Mouse (Mus musculus) brain, embryonic 14.5 days (tissue): ENCODE results near the gene Ccdc80. TPM values are rescaled to one million over a fixed set of nuclear protein-coding genes. Genes with fewer than 3 reads are reported as not detected.
A peak's percentile ranks its signal among the peaks of the same experiment; 100 is the strongest.

Experiments used
- DNase-seq: peaks from one replicate; pipeline ENCODE4 v3.0.0-alpha.2; 2011; ENCODE audit warnings: low read depth
- CTCF ChIP-seq: fragments of 200-500 bp; IDR thresholded peaks from 2 replicates; pipeline ENCODE4 v1.5.1; 2012; ENCODE audit warnings: inconsistent platforms, mild to moderate bottlenecking, moderate library complexity, borderline replicate concordance; ENCODE audit not compliant: insufficient read depth, insufficient read length; ENCODE audit errors: extremely low read depth
- POLR2A ChIP-seq: fragments of 200-500 bp; IDR thresholded peaks from 2 replicates; pipeline ENCODE4 v1.6.1; 2012; ENCODE audit warnings: mild to moderate bottlenecking, inconsistent platforms, borderline replicate concordance; ENCODE audit not compliant: poor library complexity, insufficient read depth, insufficient read length, severe bottlenecking; ENCODE audit errors: extremely low read depth
- polyA plus RNA-seq: library from polyadenylated mRNA; depleted of rRNA; stranded (reverse); fragments of >200 nt; gene quantifications from 2 replicates; pipeline ENCODE4 v1.2.3, GENCODE M21; 2012

Gene Ccdc80
- polyA plus RNA-seq, 1 experiment: 6.7 TPM

DNA sequence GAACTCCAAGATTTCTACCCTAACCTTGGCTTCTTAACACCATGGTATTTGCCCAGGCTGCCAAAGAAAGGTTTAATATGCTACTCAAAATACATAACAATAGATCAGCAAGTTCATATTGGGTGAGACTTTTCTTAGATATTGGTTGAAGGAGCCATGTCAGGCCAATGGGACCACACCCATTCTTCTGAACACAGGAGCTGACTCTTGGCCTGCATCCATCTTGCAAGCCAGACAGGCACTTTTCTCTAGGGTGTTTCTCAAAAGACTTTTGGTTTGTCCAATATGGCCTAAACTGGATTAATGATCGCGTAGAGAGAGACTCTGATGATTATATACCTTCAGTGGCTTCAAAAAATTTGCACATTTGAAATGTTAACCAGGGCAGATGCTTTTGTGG is 4.3 kb downstream of the Ccdc80 start:
- no peak for TF ChIP-seq CTCF
- no peak for TF ChIP-seq POLR2A
- DNase-seq: no peak

DNA sequence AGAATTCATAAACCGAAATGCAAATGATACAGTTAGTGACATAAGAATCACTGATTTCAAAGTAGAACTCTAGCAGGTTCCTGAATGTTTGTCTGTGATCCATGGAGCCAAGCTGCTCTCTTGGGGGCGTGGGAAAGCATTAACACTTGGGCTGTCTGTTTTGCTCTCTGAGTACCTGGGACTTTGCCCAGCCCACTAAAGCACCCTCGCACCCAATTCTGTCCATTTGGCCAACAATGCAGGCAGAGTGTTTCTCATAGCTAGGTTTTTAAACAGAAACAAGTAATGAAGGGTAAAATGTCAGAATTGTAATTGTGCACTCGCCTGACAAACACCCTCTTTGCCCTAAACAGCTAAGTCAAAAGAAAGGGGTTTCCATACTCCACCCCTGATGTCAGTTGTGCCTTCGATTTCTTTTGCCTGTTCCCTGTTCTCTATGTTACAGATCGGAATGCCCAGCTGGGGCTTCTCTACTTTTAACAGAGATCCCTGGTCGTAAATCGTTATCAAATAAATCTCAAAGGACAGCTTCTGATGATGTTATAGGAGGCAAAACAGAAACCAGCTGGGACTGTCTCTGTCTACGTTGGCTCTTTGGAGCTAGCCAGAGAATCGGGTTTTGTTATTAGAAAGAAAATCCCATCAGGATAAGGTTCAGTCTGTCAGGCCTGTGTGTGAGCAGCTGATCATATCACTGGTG is 5.1 kb downstream of the Ccdc80 start:
- TF ChIP-seq CTCF: no peak
- TF ChIP-seq POLR2A: no peak
- peak; percentile 74 for DNase-seq

DNA sequence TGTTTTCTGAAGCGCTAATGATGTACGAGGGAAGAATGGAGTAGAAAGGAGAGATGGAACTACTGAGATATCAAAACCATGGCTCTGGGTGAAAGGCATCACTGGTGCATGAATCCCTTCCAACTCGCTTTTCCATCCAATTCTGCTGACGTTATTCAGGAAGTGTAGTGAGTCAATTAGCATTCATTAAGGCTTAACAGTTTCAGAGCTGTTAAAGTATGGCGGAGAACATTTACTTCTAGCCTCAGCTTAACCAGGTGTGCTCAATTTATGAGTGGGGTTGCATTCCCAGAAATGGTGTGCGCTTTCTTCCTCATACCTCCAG is 5.6 kb downstream of the Ccdc80 start:
- peak; percentile 69 for DNase-seq
- TF ChIP-seq POLR2A (no peak), CTCF (no peak)

DNA sequence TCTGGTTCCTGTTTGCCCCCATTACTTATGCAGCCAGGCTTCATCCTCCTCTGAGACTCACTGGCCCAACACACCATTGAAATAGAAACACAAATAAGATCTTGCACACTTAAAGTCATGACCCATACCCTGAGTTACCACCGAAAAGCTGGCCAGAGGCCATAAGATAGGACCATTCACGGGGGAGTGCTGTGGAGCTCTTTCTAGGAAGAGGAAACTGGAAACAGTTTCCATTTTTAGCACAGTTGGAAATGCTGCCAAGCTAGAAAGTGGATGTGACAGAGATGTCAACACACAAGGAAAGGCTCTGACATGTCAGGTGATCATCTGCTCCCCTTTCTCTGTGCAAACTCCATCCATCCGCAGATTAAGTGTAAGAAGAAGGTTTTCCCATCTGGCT is 7.7 kb downstream of the Ccdc80 start:
- TF ChIP-seq CTCF (no peak), POLR2A (no peak)
- DNase-seq: no peak

DNA sequence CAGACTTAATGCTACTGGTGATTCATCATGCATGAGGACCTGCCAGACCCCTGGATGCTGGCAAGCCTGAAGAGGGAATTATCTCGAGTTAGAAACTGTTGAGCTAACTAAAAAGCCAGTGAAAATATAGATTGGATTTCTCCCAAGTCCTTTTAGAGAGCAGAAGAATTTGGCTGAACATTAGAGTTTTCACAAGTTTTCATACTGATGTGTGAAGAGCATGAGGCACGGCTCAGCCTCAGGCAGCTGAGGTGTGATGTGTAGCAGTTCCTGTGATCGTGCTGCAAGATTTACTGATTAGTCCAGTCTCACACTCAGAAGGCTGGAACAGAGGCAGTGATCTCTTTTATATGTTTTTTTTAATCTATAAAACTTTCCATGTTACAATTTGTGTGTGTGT is 11.8 kb downstream of the Ccdc80 start:
- TF ChIP-seq POLR2A (no peak), CTCF (no peak)
- peak; percentile 55 for DNase-seq

DNA sequence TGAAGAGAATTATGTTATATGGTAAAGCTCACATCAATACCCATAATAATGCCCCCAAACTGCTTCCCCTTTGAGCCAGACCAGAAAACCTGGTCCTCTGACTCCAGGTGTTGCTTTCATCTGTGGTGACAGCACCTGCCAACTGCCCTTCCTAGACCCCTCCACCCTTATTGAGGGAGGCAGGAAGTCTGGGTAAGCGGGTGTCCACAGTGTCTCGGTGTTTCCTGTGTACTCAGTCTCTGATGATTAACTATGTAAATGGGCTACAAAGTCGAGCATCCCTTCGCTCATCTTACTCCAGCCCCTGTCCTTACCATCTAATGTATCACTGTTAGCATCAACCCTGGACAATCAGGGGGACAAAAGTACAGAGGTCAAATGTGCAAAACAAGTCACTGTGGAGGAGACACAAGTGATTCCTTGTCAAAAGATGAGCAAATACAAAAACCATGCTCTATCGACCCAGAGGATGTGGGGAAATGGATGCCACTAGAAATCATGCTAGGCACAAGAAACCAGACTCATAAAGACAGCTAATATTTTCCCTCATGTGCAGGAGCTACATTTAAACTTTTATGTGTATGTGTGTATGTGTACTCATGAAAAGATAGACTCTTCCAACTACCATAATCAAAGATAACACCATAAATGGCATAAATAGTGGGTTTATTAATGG is 15.1 kb downstream of the Ccdc80 start:
- no peak for TF ChIP-seq POLR2A
- TF ChIP-seq CTCF: no peak

DNA sequence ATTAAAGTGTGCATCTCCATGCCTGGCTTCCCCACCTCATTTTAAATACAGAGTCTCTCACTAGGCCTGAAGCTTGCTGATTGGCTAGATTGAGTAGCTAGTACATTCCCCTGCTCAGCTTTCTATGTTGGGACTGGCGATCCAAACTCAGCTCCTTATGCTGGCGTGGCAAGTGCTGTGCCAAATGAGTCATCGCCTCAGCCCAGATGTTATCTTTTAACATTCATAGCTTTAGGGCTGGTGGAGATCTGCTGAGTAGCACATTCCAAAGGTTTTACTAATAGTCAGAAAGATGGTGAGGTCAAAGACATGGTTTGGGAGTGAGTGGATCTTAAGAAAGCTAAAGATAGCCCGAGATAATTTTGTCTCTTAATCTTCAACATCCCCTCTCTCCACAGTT is 17.3 kb downstream of the Ccdc80 start:
- DNase-seq: no peak
- no peak for TF ChIP-seq CTCF
- TF ChIP-seq POLR2A: no peak

More for the DNA sequence above, 15.1 kb downstream of the Ccdc80 start:
- DNase-seq: no peak

DNA sequence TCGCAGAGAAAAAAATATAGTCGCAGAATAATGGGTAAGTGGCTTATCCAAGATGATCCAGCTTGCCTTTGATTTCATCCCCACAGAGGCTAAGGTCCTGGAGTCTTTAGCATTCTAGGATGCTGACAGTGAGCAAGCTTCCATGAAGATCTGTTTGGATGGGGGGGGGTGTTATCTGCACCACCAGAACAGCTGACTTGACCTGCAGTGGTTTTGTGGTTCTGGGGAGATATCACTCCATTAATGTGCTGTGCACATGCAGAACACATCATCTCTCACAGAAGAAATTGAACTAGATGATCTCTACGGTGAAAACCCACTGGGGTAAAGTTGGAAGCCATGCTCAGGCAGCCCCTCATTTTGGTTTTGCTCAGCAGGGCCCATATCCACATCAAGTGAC is 24.0 kb downstream of the Ccdc80 start:
- TF ChIP-seq CTCF (no peak), POLR2A (no peak)
- DNase-seq: no peak

DNA sequence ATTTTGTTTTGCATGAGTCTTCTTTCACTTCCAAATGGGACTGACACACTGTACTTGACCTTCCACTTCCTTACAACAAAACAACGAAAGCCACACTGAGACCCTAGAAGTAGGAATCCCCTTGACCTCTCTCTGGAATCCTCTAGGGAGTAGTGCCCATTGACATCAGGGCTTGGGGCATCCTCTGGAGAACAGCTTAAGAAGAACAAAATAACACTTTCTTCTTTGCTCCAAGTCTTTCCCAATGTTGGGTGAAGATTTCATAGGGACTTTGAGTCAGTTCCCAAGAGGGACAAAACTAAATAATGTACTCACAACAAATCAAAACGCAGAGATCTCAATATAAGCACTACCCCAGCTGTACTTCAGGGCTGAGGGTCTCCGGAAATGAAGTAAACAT is 25.6 kb downstream of the Ccdc80 start:
- DNase-seq: no peak
- TF ChIP-seq POLR2A (no peak), CTCF (no peak)

DNA sequence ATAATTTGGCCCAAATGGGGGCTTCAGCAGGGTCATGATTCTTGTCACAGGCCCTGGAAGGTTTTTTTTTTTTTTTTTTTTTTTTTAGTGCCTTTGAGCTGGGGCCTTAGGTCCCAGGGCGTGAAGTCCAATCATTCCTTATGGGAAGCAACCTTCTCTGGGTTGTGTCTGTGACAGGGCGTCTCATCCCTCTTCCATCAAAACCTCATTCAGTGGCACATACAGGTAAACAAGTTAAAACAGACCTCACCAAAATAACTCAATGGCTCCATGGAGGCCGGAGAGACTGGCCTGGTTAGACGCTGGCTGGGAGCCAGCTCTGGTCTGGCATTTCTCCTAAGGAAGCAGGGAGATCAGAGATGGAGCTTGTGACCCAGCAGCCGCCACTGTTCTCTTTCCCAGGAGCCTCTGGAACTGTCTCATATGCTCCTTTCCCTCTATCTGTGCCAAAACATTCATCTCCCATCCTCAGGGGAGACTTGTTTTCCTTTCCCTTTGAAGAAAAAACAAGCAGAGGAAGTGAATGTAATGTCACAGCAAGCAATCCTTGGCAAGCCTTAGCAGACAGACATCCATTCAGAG is 27.7 kb downstream of the Ccdc80 start:
- DNase-seq: peak; percentile 66

DNA sequence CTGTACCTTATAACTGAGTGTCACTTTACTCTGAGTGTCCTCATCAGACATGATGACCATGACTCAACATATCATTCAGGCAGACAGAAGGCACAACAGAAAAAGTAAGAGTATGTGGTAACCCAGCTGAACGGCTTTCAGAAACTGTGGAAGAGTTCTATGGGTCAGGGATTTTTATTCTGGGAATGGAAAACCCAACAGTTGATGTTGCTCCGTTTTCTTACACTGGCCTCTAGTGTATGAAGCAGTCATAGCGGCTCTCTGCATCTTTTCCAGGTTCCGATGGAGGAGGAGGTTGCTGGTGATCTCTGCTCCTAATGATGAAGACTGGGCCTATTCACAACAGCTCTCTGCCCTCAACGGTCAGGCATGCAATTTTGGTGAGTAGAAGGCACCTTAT is 29.4 kb downstream of the Ccdc80 start:
- TF ChIP-seq CTCF (peak; percentile 33; the same call in 1 of the 2 replicates), POLR2A (no peak)
- DNase-seq: no peak

More for the DNA sequence above, 27.7 kb downstream of the Ccdc80 start:
- TF ChIP-seq POLR2A (no peak), CTCF (no peak)
